ENCODE assay signal across 8 mouse cellular contexts in the genomic region with DNA sequence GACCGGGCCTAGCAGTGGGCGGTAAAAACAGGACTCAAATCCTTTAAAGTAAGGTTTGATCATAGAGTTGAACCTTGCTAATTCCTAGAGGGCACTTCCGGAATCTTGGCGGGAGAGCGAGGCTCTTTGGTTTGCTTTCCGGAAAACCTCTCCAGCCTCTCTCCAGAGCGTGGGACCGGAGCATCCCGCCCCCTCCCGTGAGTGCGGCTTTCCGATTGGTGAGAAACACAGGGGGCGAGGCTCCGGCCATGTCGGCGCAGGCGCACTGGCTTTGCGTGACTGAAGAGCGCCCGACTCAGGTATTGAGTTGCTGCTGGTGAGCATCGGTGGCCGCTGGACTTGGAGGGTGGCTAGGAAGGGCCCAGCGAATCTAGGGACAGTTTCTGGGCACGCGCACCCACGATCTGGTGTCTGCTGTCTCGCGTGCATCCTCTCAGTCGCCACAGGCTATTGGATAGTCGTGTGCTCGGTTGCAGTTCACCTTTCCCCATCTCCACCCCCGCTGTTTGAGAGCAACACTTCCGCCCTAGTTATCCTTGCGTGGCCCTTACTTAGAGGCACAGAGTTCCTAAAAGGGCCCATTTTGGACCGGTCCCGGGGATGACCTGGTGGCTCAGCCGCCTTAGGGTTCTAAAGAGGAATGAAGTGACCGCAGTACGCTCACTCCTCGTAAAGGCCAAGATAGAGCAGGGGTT. TPM values are rescaled to one million over a fixed set of nuclear protein-coding genes. Genes with fewer than 3 reads are reported as not detected.
DNase-seq lines count a peak whose midpoint lies in the region; ATAC-seq and TF ChIP-seq lines count a peak whose summit lies in the region.

A gene (plus strand): TSS at position 237 of the 695 bp plus-strand sequence.

- peak within 1 kb of the TSS; percentile 73 for H3K4me2 ChIP-seq in kidney, embryonic 14.5 days (replicated peaks; ENCODE audit: low read depth, low read length)
- peak within 1 kb of the TSS; percentile 88 for H3K4me2 ChIP-seq in limb, embryonic 15.5 days

- no peak for TF ChIP-seq CTCF in bone marrow macrophage, adult 2 months (IDR thresholded peaks at IDR 0.05; ENCODE audit: low read depth, low read length)
- no peak for TF ChIP-seq CTCF in embryonic fibroblast, embryonic 13.5 days (IDR thresholded peaks at IDR 0.05; ENCODE audit: borderline replicate concordance, insufficient read depth, low read length)

- peak within 1 kb of the TSS; percentile 93 for H3K4me3 ChIP-seq in bone marrow macrophage, adult 2 months (ENCODE audit: insufficient read depth, low read length)
- peak within 1 kb of the TSS; percentile 65 for H3K4me3 ChIP-seq in embryonic fibroblast, embryonic 13.5 days (ENCODE audit: insufficient read depth, low read length)
- H3K4me3 ChIP-seq in kidney, embryonic 14.5 days (ENCODE audit: low read length) = peak within 1 kb of the TSS; percentile 62
- H3K4me3 ChIP-seq in limb, embryonic 15.5 days = peak within 1 kb of the TSS; percentile 65

- WGBS in kidney, embryonic 14.5 days = 3% methylated on average over 40 of the region's 40 CpGs
- WGBS in limb, embryonic 15.5 days = 2% methylated on average over 40 of the region's 40 CpGs

- no peaks in the 10 kb centered on the region for H3K9me3 ChIP-seq in kidney, embryonic 14.5 days (ENCODE audit: control insufficient read depth, low read length)
- H3K9me3 ChIP-seq in limb, embryonic 15.5 days = no peaks in the 10 kb centered on the region

- peak; percentile 96 for DNase-seq in A20 (ENCODE audit: low read depth, low spot score)
- peak; percentile 93 to 96 for DNase-seq in heart, adult 9 months (ENCODE audit: low spot score in 2 of 2)
- peak; percentile 88 to 93 for DNase-seq in monocyte, adult 2 months (ENCODE audit: low read depth in 1 of 2, low spot score in 2 of 2)
- peak; percentile 96 to 97 for DNase-seq in spleen, postnatal 36 days (ENCODE audit: low spot score in 2 of 2)

- peak; percentile 93 for ATAC-seq in kidney, embryonic 14.5 days (ENCODE audit: low FRiP score, low TSS enrichment)
- ATAC-seq in limb, embryonic 15.5 days (ENCODE audit: insufficient number of reproducible peaks, low FRiP score, low TSS enrichment, low read depth) = peak; percentile 95

- no peak for TF ChIP-seq POLR2A in bone marrow macrophage, adult 2 months (IDR thresholded peaks at IDR 0.05; ENCODE audit: borderline replicate concordance, low read depth, low read length)
- TF ChIP-seq POLR2A in embryonic fibroblast, embryonic 13.5 days (IDR thresholded peaks at IDR 0.05; ENCODE audit: low read depth, low read length) = peak; percentile 92

- H3K36me3 ChIP-seq in kidney, embryonic 14.5 days (ENCODE audit: control insufficient read depth, insufficient read depth, low read length) = peaks cover 16% of the 10 kb centered on the region; the same call in 1 of the 2 replicates
- peaks cover 25% of the 10 kb centered on the region for H3K36me3 ChIP-seq in limb, embryonic 15.5 days

- no peak within 1 kb of the TSS for H3K27ac ChIP-seq in bone marrow macrophage, adult 2 months (ENCODE audit: insufficient read depth, low read depth, low read length)
- H3K27ac ChIP-seq in embryonic fibroblast, embryonic 13.5 days (ENCODE audit: insufficient read depth, low read length) = no peak within 1 kb of the TSS
- H3K27ac ChIP-seq in kidney, embryonic 14.5 days (ENCODE audit: low read depth, low read length) = peak within 1 kb of the TSS; percentile 56
- peak within 1 kb of the TSS; percentile 75 for H3K27ac ChIP-seq in limb, embryonic 15.5 days

- no peaks in the 10 kb centered on the region for H3K27me3 ChIP-seq in kidney, embryonic 14.5 days (ENCODE audit: control insufficient read depth, insufficient read depth, low read length)
- no peaks in the 10 kb centered on the region for H3K27me3 ChIP-seq in limb, embryonic 15.5 days

- peak within 1 kb of the TSS; percentile 79 for H3K9ac ChIP-seq in kidney, embryonic 14.5 days (ENCODE audit: low read depth, low read length)
- peak within 1 kb of the TSS; percentile 55 for H3K9ac ChIP-seq in limb, embryonic 15.5 days

- H3K4me1 ChIP-seq in bone marrow macrophage, adult 2 months (ENCODE audit: control insufficient read depth, insufficient read depth, low read length) = peaks cover 4% of the 10 kb centered on the region
- peaks cover 4% of the 10 kb centered on the region for H3K4me1 ChIP-seq in embryonic fibroblast, embryonic 13.5 days (ENCODE audit: control insufficient read depth, insufficient read depth, low read length)
- peaks cover 24% of the 10 kb centered on the region for H3K4me1 ChIP-seq in kidney, embryonic 14.5 days (ENCODE audit: control insufficient read depth, insufficient read depth, low read length)
- peaks cover 10% of the 10 kb centered on the region for H3K4me1 ChIP-seq in limb, embryonic 15.5 days

RNA-seq across cellular contexts. Expression of the gene that starts here (rescaled TPM):
- 2.8 and 4.6 TPM in 2 replicates for polyA plus RNA-seq in bone marrow macrophage, adult 2 months (2012; ENCODE audit: insufficient read depth, insufficient read length, missing spikeins)
- polyA plus RNA-seq in embryonic fibroblast, embryonic 13.5 days (2011; ENCODE audit: insufficient read length, low read depth, missing spikeins) = 4.6 and 5.8 TPM in 2 replicates
- 10.9 and 14.0 TPM in 2 replicates for polyA plus RNA-seq in kidney, embryonic 14.5 days (2014; fragmentation: Nextera tagmentation; extraction: Ambion mirVana)
- polyA plus RNA-seq in limb, embryonic 15.5 days (2015; fragmentation: Nextera tagmentation; extraction: Ambion mirVana) = 12.4 and 14.0 TPM in 2 replicates

Comparison
In these comparisons a context has a peak if more than half of its experiments do, and no peak if none do; other contexts are left out.
1. H3K27ac ChIP-seq: peak in kidney, embryonic 14.5 days (single experiment) and limb, embryonic 15.5 days (single experiment); none in bone marrow macrophage, adult 2 months (single experiment) and embryonic fibroblast, embryonic 13.5 days (single experiment).
2. Peak in every context shown above with its lines, with median percentiles within 50 percentile points of each other: DNase-seq and H3K4me3 ChIP-seq.